Mouse (Mus musculus) cortical plate, adult 2 months (tissue): ENCODE results near the gene Rnase1.

Source experiments
- CTCF ChIP-seq: fragments of 200-500 bp; IDR thresholded peaks from 2 replicates; pipeline ENCODE4 v1.5.1; 2011; ENCODE audit warnings: mild to moderate bottlenecking, control low read depth, low read length; ENCODE audit not compliant: insufficient read depth; ENCODE audit errors: extremely low read depth
- POLR2A ChIP-seq: fragments of 200-500 bp; IDR thresholded peaks from 2 replicates; pipeline ENCODE4 v1.6.1; 2011; ENCODE audit warnings: mild to moderate bottlenecking, low read length, control low read depth; ENCODE audit not compliant: insufficient read depth; ENCODE audit errors: extremely low read depth

DNA sequence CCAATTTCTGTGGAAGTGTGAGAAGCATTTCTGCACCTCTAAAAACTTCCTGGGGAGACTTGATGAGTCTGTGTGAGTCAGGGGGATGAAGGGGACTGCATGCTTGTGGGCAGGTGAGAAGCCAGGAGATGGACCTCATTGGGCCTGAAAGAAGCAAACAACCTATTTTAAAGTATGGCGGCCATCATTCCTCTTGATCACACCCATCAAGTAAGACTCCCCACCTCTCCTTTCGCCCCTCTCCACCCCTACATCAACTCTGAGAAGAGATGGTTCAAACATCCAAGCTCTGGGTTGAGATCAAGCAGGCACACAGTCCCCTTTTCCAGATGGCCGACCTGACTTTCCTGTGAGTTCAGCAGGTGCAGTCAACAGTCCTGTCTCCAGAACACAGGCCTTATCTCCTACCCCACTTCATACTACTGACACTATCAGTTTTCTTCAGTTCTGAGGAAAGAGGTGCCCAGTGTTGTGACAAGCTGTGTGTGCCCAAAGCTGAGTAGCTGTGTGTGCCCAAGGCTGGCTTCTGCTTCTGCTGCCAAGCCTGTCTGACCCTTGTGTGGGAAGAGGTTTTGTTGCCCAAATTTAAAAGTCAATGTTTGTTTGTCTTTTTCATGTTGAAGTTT lies 3.7 kb upstream of the Rnase1 start:
- TF ChIP-seq CTCF (no peak), POLR2A (no peak)
